Mouse (Mus musculus) hindbrain, embryonic 14.5 days (tissue): ENCODE measurements at regions not wholly inside any gene's neighbourhood (a gene's known extent, or its start where the extent isn't known, plus 50 kb on each side); places are given as distances from the start of the nearest gene placed in this dataset.

Source experiments
- ATAC-seq: fragments of 200-750 bp; cut with Nextera tagmentation; 2 replicates; pipeline ENCODE4 v1.8.0; 2017; ENCODE audit warnings: moderate number of reproducible peaks, mild to moderate bottlenecking, moderate TSS enrichment, moderate library complexity; ENCODE audit not compliant: low FRiP score
- DNase-seq: peaks from one replicate; pipeline ENCODE4 v3.0.0-alpha.2; 2015; ENCODE audit warnings: low spot score
- H3K27ac ChIP-seq: fragments of 300-500 bp; sonication (generic); 2 replicates; pipeline ENCODE4 v1.5.1; 2014; ENCODE audit warnings: mild to moderate bottlenecking, moderate library complexity
- H3K27me3 ChIP-seq: fragments of 300-500 bp; sonication (generic); 2 replicates; pipeline ENCODE4 v1.6.1; 2014; ENCODE audit warnings: mild to moderate bottlenecking, low read length, mixed read lengths; ENCODE audit not compliant: control insufficient read depth, insufficient read depth
- H3K36me3 ChIP-seq: fragments of 300-500 bp; sonication (generic); replicated peaks from 2 replicates; pipeline ENCODE4 v1.6.1; 2014; ENCODE audit not compliant: control insufficient read depth, insufficient read depth
- H3K4me1 ChIP-seq: fragments of 300-500 bp; sonication (generic); replicated peaks from 2 replicates; pipeline ENCODE4 v1.6.1; 2014; ENCODE audit warnings: antibody characterized with exemption, low read length, mixed read lengths; ENCODE audit not compliant: control insufficient read depth, insufficient read depth
- H3K4me2 ChIP-seq: fragments of 300-500 bp; sonication (generic); replicated peaks from 2 replicates; pipeline ENCODE4 v1.6.1; 2014; ENCODE audit warnings: mild to moderate bottlenecking, moderate library complexity
- H3K4me3 ChIP-seq: fragments of 300-500 bp; sonication (generic); replicated peaks from 2 replicates; pipeline ENCODE4 v1.5.1; 2014; ENCODE audit warnings: mild to moderate bottlenecking, low read length
- H3K9ac ChIP-seq: fragments of 300-500 bp; sonication (generic); 2 replicates; pipeline ENCODE4 v1.6.1; 2014
- H3K9me3 ChIP-seq: fragments of 300-500 bp; sonication (generic); 2 replicates; pipeline ENCODE4 v1.6.1; 2016; ENCODE audit warnings: low read length; ENCODE audit not compliant: control insufficient read depth
- WGBS: fragments of 180-500 bp; shearing (Covaris S2); extraction: QIAGEN DNeasy Blood & Tissue Kit; methylation state at CpG from one replicate; pipeline ENCODE4 v1.1.7; 2014; 5-methylcytosine and 5-hydroxymethylcytosine counted together

GRCm38 (mm10) chr10:96756355-96757084, 139.7 kb downstream of the Btg1 start:
- H3K27ac ChIP-seq: no peak overlapping the region
- no peak overlapping the region for H3K4me2 ChIP-seq
- H3K9me3 ChIP-seq: no peaks in the 10 kb centered on the region
- no peaks in the 10 kb centered on the region for H3K27me3 ChIP-seq
- no peaks in the 10 kb centered on the region for H3K36me3 ChIP-seq
- WGBS: 50% methylated on average over 5 of the region's 5 CpGs
- no peak overlapping the region for H3K4me3 ChIP-seq
- peaks cover 23% of the 10 kb centered on the region for H3K4me1 ChIP-seq
- H3K9ac ChIP-seq: no peak overlapping the region
- DNase-seq (no peak), ATAC-seq (no peak)

- no peak for ATAC-seq
These were observed 140.5 kb downstream of the Btg1 start for GRCm38 (mm10) chr10:96757311-96757710.

GRCm38 (mm10) chr10:96761601-96762000, 144.8 kb downstream of the Btg1 start:
- Histone ChIP-seq H3K4me3 (no peak overlapping the region), H3K27me3 (no peaks in the 10 kb centered on the region), H3K27ac (no peak overlapping the region), H3K9ac (no peak overlapping the region), H3K9me3 (no peaks in the 10 kb centered on the region), H3K4me1 (0 out of 2 replicates have a peak, but pooled peaks cover 2% of the 10 kb centered on the region), H3K4me2 (no peak overlapping the region), H3K36me3 (no peaks in the 10 kb centered on the region)
- no peak for ATAC-seq
- DNase-seq: no peak
- 94% methylated on average over 8 of the region's 8 CpGs for WGBS

More at GRCm38 (mm10) chr10:96757311-96757710, 140.5 kb downstream of the Btg1 start:
- Histone ChIP-seq H3K4me3 (no peak overlapping the region), H3K9me3 (no peaks in the 10 kb centered on the region), H3K9ac (no peak overlapping the region), H3K36me3 (no peaks in the 10 kb centered on the region), H3K27me3 (no peaks in the 10 kb centered on the region), H3K4me1 (peaks cover 17% of the 10 kb centered on the region), H3K27ac (no peak overlapping the region), H3K4me2 (no peak overlapping the region)
- no peak for DNase-seq
- WGBS: 86% methylated on average over 1 of the region's 1 CpGs

- Histone ChIP-seq H3K9ac (no peak overlapping the region), H3K9me3 (no peaks in the 10 kb centered on the region), H3K27me3 (no peaks in the 10 kb centered on the region), H3K4me1 (no peaks in the 10 kb centered on the region), H3K27ac (no peak overlapping the region), H3K4me3 (no peak overlapping the region), H3K36me3 (no peaks in the 10 kb centered on the region), H3K4me2 (no peak overlapping the region)
- WGBS: 93% methylated on average over 5 of the region's 5 CpGs
- DNase-seq (no peak), ATAC-seq (no peak)
These were observed 148.8 kb downstream of the Btg1 start for GRCm38 (mm10) chr10:96765626-96766025.

GRCm38 (mm10) chr10:96778220-96778619, 161.4 kb downstream of the Btg1 start:
- H3K4me1 ChIP-seq: no peaks in the 10 kb centered on the region
- no peak overlapping the region for H3K27ac ChIP-seq
- no peak overlapping the region for H3K9ac ChIP-seq
- no peak overlapping the region for H3K4me2 ChIP-seq
- ATAC-seq (no peak), DNase-seq (no peak)
- no peak overlapping the region for H3K4me3 ChIP-seq
- 85% methylated on average over 1 of the region's 1 CpGs for WGBS
- H3K9me3 ChIP-seq: no peaks in the 10 kb centered on the region
- H3K27me3 ChIP-seq: no peaks in the 10 kb centered on the region
- H3K36me3 ChIP-seq: no peaks in the 10 kb centered on the region

- Histone ChIP-seq H3K4me3 (no peak overlapping the region), H3K4me2 (no peak overlapping the region), H3K9ac (no peak overlapping the region), H3K27ac (no peak overlapping the region), H3K4me1 (no peaks in the 10 kb centered on the region), H3K27me3 (no peaks in the 10 kb centered on the region), H3K9me3 (no peaks in the 10 kb centered on the region), H3K36me3 (no peaks in the 10 kb centered on the region)
- WGBS: 91% methylated on average over 5 of the region's 5 CpGs
- DNase-seq (no peak), ATAC-seq (no peak)
These were observed 167.2 kb downstream of the Btg1 start for GRCm38 (mm10) chr10:96783966-96784365.

GRCm38 (mm10) chr10:96786903-96787571, 170.2 kb downstream of the Btg1 start:
- H3K36me3 ChIP-seq: no peaks in the 10 kb centered on the region
- no peak overlapping the region for H3K4me3 ChIP-seq
- H3K9ac ChIP-seq: no peak overlapping the region
- no peaks in the 10 kb centered on the region for H3K4me1 ChIP-seq
- 86% methylated on average over 8 of the region's 8 CpGs for WGBS
- no peak overlapping the region for H3K27ac ChIP-seq
- no peak for ATAC-seq
- H3K9me3 ChIP-seq: no peaks in the 10 kb centered on the region
- H3K27me3 ChIP-seq: no peaks in the 10 kb centered on the region
- H3K4me2 ChIP-seq: no peak overlapping the region
- DNase-seq: no peak

GRCm38 (mm10) chr10:96787572-96787946, 170.8 kb downstream of the Btg1 start:
- no peaks in the 10 kb centered on the region for H3K27me3 ChIP-seq
- DNase-seq: no peak
- H3K4me3 ChIP-seq: no peak overlapping the region
- 83% methylated on average over 1 of the region's 1 CpGs for WGBS
- H3K9me3 ChIP-seq: no peaks in the 10 kb centered on the region
- no peaks in the 10 kb centered on the region for H3K36me3 ChIP-seq
- no peak for ATAC-seq
- H3K4me1 ChIP-seq: no peaks in the 10 kb centered on the region
- no peak overlapping the region for H3K9ac ChIP-seq
- no peak overlapping the region for H3K27ac ChIP-seq
- no peak overlapping the region for H3K4me2 ChIP-seq

- no peak overlapping the region for H3K4me3 ChIP-seq
- DNase-seq (no peak), ATAC-seq (no peak)
- H3K9me3 ChIP-seq: no peaks in the 10 kb centered on the region
- WGBS: 61% methylated on average over 8 of the region's 8 CpGs
- no peaks in the 10 kb centered on the region for H3K36me3 ChIP-seq
- no peak overlapping the region for H3K27ac ChIP-seq
- H3K4me1 ChIP-seq: no peaks in the 10 kb centered on the region
- no peaks in the 10 kb centered on the region for H3K27me3 ChIP-seq
- no peak overlapping the region for H3K4me2 ChIP-seq
- no peak overlapping the region for H3K9ac ChIP-seq
These were observed 171.7 kb downstream of the Btg1 start for GRCm38 (mm10) chr10:96788352-96789016.
